Mouse (Mus musculus) megakaryocyte, embryonic 14.5 days (primary cell): ENCODE measurements at regions not wholly inside any gene's neighbourhood (a gene's known extent, or its start where the extent isn't known, plus 50 kb on each side); places are given as distances from the start of the nearest gene placed in this dataset.

Experiments used
- FLI1 ChIP-seq: IDR thresholded peaks from 2 replicates; pipeline ENCODE4 v1.6.1; 2012; ENCODE audit warnings: low read length, inconsistent platforms, mixed read lengths
- GATA1 ChIP-seq: IDR thresholded peaks from 3 replicates; pipeline ENCODE4 v1.6.1; 2012; ENCODE audit warnings: mixed read lengths, low read length, inconsistent platforms, borderline replicate concordance

- TF ChIP-seq GATA1: no peak
- TF ChIP-seq FLI1: no peak
Observed at GRCm38 (mm10) chr1:164988982-164989381, 53.7 kb upstream of the Xcl1 start.
